Mouse (Mus musculus) liver, postnatal 0 days (tissue): Measurements from ENCODE around the gene Tubb4a. TPM values are rescaled to one million over a fixed set of nuclear protein-coding genes. Genes with fewer than 3 reads are reported as not detected.
A peak's percentile ranks its signal among the peaks of the same experiment; 100 is the strongest.

Experiments used
- ATAC-seq: fragments of 200-750 bp; cut with Nextera tagmentation; 2 replicates; pipeline ENCODE4 v1.8.0; 2017; ENCODE audit warnings: mild to moderate bottlenecking, moderate library complexity
- DNase-seq: peaks from one replicate; pipeline ENCODE4 v3.0.0-alpha.2; 2016
- H3K27ac ChIP-seq: fragments of 300-500 bp; sonication (generic); 2 replicates; pipeline ENCODE4 v1.5.1; 2014; ENCODE audit warnings: antibody characterized with exemption, moderate library complexity, mild to moderate bottlenecking, low read depth
- H3K27me3 ChIP-seq: fragments of 300-500 bp; sonication (generic); 2 replicates; pipeline ENCODE4 v1.6.1; 2014; ENCODE audit warnings: low read length, control low read depth, mixed read lengths; ENCODE audit not compliant: insufficient read depth
- H3K36me3 ChIP-seq: fragments of 300-500 bp; sonication (generic); replicated peaks from 2 replicates; pipeline ENCODE4 v1.6.1; 2014; ENCODE audit warnings: mild to moderate bottlenecking, control low read depth, low read length, moderate library complexity, mixed read lengths; ENCODE audit not compliant: insufficient read depth
- H3K4me1 ChIP-seq: fragments of 300-500 bp; sonication (generic); 2 replicates; pipeline ENCODE4 v1.6.1; 2014; ENCODE audit warnings: antibody characterized with exemption, mild to moderate bottlenecking, control low read depth; ENCODE audit not compliant: insufficient read depth
- H3K4me2 ChIP-seq: fragments of 300-500 bp; sonication (generic); 2 replicates; pipeline ENCODE4 v1.6.1; 2014; ENCODE audit warnings: low read depth, mild to moderate bottlenecking, low read length, moderate library complexity, mixed read lengths
- H3K4me3 ChIP-seq: fragments of 300-500 bp; sonication (generic); 2 replicates; pipeline ENCODE4 v1.5.1; 2014; ENCODE audit warnings: low read depth, low read length
- H3K9ac ChIP-seq: fragments of 300-500 bp; sonication (generic); replicated peaks from 2 replicates; pipeline ENCODE4 v1.6.1; 2014; ENCODE audit warnings: mild to moderate bottlenecking, moderate library complexity
- H3K9me3 ChIP-seq: fragments of 300-500 bp; sonication (generic); 2 replicates; pipeline ENCODE4 v1.6.1; 2016; ENCODE audit warnings: mild to moderate bottlenecking, control low read depth, low read length, mixed read lengths
- CTCF ChIP-seq: sonication (generic); IDR thresholded peaks from 2 replicates; pipeline ENCODE4 v1.5.1; 2016; ENCODE audit warnings: antibody characterized with exemption, low read depth
- EP300 ChIP-seq: IDR thresholded peaks from 2 replicates; pipeline ENCODE4 v1.6.1; 2016; ENCODE audit warnings: antibody characterized with exemption, low read depth, mild to moderate bottlenecking
- WGBS: fragments of 180-500 bp; shearing (Covaris S2); extraction: QIAGEN DNeasy Blood & Tissue Kit; methylation state at CpG from one replicate; pipeline ENCODE4 v1.1.7; 2014; ENCODE audit not compliant: insufficient replicate concordance; 5-methylcytosine and 5-hydroxymethylcytosine counted together
- polyA plus RNA-seq: library from polyadenylated mRNA; unstranded; fragments of >200 nt; fragmentation: Nextera tagmentation; extraction: Ambion mirVana; gene quantifications from 2 replicates; pipeline ENCODE4 v1.2.1, GENCODE M21; 2015

The Tubb4a gene
- polyA plus RNA-seq, 1 experiment from 2014 or later, result 0.23 TPM

DNA sequence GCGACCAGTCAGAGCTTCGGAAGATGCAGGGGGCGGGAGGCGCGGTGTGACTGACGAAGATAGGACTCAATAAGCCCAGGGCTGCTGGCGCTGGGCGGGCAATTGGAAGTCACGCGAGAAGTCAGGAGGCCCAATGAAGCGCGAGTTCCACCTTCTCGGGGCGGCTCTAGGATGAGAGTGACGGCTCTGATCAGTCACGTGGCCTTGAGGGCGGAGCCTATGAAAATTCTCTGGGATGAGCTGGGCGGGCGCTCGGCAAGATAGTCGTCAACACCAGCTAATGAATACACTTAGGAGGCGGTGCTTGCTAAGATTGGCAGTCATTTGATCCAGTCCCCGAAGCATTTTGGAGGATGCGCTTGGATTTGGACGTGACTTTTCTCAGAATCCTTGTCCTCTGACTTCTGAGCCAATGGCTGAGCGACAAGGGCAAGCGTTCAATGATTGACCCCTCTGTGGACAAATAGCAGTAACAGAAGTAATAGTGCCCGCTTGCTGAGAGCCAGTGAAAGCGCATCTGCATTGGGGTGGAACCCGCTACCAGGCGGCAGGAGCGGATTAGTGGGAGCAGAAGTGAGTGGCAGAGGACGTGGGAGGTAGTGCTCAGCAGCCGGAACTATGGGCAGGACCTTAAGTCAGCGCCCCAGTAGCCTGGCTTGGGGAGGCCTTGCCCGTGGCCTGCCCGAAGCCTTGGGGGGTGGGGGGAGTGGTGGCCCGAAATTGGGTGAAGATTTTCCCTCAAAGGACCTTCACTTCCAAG lies 55.7 kb downstream of the Tubb4a start:
- peak overlapping the region; percentile 87 for H3K4me2 ChIP-seq
- ATAC-seq, result peak; percentile 89
- H3K9ac ChIP-seq, result peak overlapping the region; percentile 64

DNA sequence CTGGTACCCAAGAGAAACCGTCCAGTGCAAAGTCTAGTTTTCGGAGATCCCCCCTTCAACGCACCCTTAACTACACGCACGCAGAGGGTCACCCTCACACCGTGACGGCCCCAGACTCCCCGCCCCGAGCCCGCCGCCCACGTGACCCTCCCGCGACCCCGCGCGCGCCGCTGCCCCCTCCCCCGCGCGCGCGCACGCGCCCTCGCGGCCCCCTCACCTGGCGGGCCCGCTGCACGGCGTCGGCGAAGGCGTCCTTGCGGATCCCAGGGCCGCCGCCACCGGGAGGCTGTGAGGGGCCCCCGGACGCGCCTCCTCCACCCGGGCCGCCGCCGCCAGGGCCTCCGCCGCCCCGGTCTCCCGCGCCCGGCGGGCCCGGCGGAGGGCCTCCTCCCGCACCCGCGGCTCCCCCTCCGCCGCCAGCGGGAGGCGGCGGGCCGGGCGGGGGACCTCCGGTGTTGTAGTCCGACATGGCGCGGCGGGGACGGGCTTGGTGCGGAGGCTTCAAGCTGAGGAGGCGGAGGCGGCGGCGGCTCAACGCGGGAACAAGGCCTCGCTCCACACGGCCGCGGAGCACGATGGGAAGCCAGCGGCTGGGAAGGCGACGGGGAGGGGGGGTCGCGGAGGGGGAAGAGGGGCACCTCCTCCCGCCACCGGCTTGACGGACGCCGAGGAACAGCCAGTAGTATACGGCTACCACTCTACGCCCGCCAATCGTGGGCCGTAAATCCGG lies 56.5 kb downstream of the Tubb4a start, which contains the start of gene Khsrp:
Gene Khsrp, minus strand, starts transcription at position 592 of the 730 bp plus-strand sequence.
- Histone ChIP-seq H3K9ac (peak within 1 kb of the TSS; percentile 97), H3K4me3 (peak within 1 kb of the TSS; percentile 72), H3K9me3 (no peaks in the 10 kb centered on the region), H3K4me2 (peak within 1 kb of the TSS; percentile 87), H3K36me3 (peaks cover 25% of the 10 kb centered on the region), H3K4me1 (peaks cover 22% of the 10 kb centered on the region), H3K27me3 (no peaks in the 10 kb centered on the region), H3K27ac (peak within 1 kb of the TSS; percentile 94)
- TF ChIP-seq CTCF, result no peak
- no peak for TF ChIP-seq EP300
- under 1% methylated on average over 61 of the region's 99 CpGs for WGBS
- no peak for ATAC-seq
- peak; percentile 61 for DNase-seq

More for the DNA sequence above, 55.7 kb downstream of the Tubb4a start:
- peaks cover 19% of the 10 kb centered on the region for H3K36me3 ChIP-seq
- WGBS, result under 1% methylated on average over 38 of the region's 38 CpGs
- no peaks in the 10 kb centered on the region for H3K9me3 ChIP-seq
- H3K27me3 ChIP-seq, result no peaks in the 10 kb centered on the region
- H3K27ac ChIP-seq, result peak overlapping the region; percentile 91
- peaks cover 22% of the 10 kb centered on the region for H3K4me1 ChIP-seq
- H3K4me3 ChIP-seq, result peak overlapping the region; percentile 72
- TF ChIP-seq EP300, result 0 out of 2 replicates have a peak, but pooled peaks have one; percentile 32
- 0 out of 2 replicates have a peak, but pooled peaks have one; percentile 13 for TF ChIP-seq CTCF
- peak; percentile 99 for DNase-seq

Other genes starting within 250 kb of the Tubb4a start
- gene Acsbg2, start 213.3 kb downstream of the Tubb4a start, polyA plus RNA-seq, result not detected in 2 replicates
- gene 1700061G19Rik, start 212.3 kb downstream of the Tubb4a start, polyA plus RNA-seq, result 0.04 TPM in 1 of 2 replicates, not detected in the other
- gene Mllt1, start 152.4 kb downstream of the Tubb4a start, polyA plus RNA-seq, result 4.6 and 4.8 TPM in 2 replicates
- not detected in 2 replicates for gene Acer1, start 105.7 kb downstream of the Tubb4a start, polyA plus RNA-seq
- gene Clpp, start 97.5 kb downstream of the Tubb4a start, polyA plus RNA-seq, result 68.2 and 71.3 TPM in 2 replicates
- gene Alkbh7, start 90.4 kb downstream of the Tubb4a start, polyA plus RNA-seq, result 22.9 and 23.9 TPM in 2 replicates
- gene Pspn, start 87.8 kb downstream of the Tubb4a start, polyA plus RNA-seq, result not detected in 2 replicates
- gene Gtf2f1, start 76.5 kb downstream of the Tubb4a start, polyA plus RNA-seq, result 26.7 and 31.3 TPM in 2 replicates
- 0.09 and 0.18 TPM in 2 replicates for gene Gm17949, start 76.3 kb downstream of the Tubb4a start, polyA plus RNA-seq
- 14.6 and 16.6 TPM in 2 replicates for gene Khsrp, start 56.3 kb downstream of the Tubb4a start, polyA plus RNA-seq
- not detected in 2 replicates for gene Slc25a41, start 46.1 kb downstream of the Tubb4a start, polyA plus RNA-seq
- 33.0 and 39.9 TPM in 2 replicates for gene Crb3, start 28.7 kb downstream of the Tubb4a start, polyA plus RNA-seq
- 12.7 and 12.8 TPM in 2 replicates for gene Slc25a23, start 27.9 kb downstream of the Tubb4a start, polyA plus RNA-seq
- 3.5 and 4.9 TPM in 2 replicates for gene Dennd1c, start 9.3 kb downstream of the Tubb4a start, polyA plus RNA-seq
- gene Tnfsf9, start 17.5 kb upstream of the Tubb4a start, polyA plus RNA-seq, result 0.21 and 0.56 TPM in 2 replicates
- not detected in 2 replicates for gene Cd70, start 62.0 kb upstream of the Tubb4a start, polyA plus RNA-seq
- gene Tnfsf14, start 106.4 kb upstream of the Tubb4a start, polyA plus RNA-seq, result 1.7 and 1.9 TPM in 2 replicates
- 1,136 and 1,364 TPM in 2 replicates for gene C3, start 140.4 kb upstream of the Tubb4a start, polyA plus RNA-seq
- gene Gpr108, start 160.7 kb upstream of the Tubb4a start, polyA plus RNA-seq, result 9.0 and 9.2 TPM in 2 replicates
- gene Trip10, start 161.7 kb upstream of the Tubb4a start, polyA plus RNA-seq, result 9.3 TPM in 2 replicates
- 13.1 and 14.1 TPM in 2 replicates for gene Vav1, start 191.3 kb upstream of the Tubb4a start, polyA plus RNA-seq